Mouse (Mus musculus): ENCODE results near the gene Zc3h7b.

Zc3h7b gene

DNA sequence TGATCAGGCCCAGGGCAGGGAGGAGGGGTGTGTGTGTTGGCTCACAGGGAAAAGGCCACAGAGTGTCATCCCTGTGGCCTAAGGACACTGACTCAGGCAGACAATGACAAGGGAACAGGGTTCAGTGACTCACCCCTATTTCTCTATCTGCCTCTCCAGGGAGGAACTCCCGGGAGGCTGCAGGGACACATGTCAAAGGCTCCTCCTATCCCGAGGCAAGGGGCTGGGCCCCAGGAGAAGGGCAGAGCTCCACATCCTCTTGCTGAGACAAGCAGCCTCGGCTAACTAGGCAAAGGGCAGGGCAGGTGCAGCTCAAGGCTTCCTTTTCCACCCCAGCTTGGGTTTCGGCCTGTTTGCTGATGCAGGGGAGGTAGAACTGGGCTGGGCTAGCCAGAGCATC lies 100.9 kb downstream of the Zc3h7b start:
- DNase-seq (ENCODE audit: low spot score in 2 of 2) = no peak

Data from frontal cortex, postnatal 14 days (tissue).